In genomic region chr4:150087161-150087889, GRCm38 (mm10) we compare ENCODE assay signal across 8 mouse cellular contexts. TPM values are rescaled to one million over a fixed set of nuclear protein-coding genes. Genes with fewer than 3 reads are reported as not detected.
DNase-seq lines count a peak whose midpoint lies in the region; ATAC-seq and TF ChIP-seq lines count a peak whose summit lies in the region.

Gene Gpr157, plus strand, starts transcription at chr4:150087365.

- DNase-seq in WW6 (ENCODE audit: low read depth, low spot score) = peak; percentile 89
- peak; percentile 96 for DNase-seq in gastrocnemius, adult 2 months
- DNase-seq in hindbrain, postnatal 0 days (ENCODE audit: low spot score) = peak; percentile 92
- peak; percentile 80 to 87 for DNase-seq in left cerebral cortex, adult 2 months (ENCODE audit: extremely low spot score in 1 of 2, low spot score in 2 of 2)
- peak; percentile 85 to 86 for DNase-seq in right cerebral cortex, adult 2 months (ENCODE audit: low spot score in 2 of 2)
- peak; percentile 94 for DNase-seq in urinary bladder, postnatal 14 days (ENCODE audit: low spot score)

- H3K27me3 ChIP-seq in hindbrain, postnatal 0 days (ENCODE audit: insufficient read depth, low read length) = no peaks in the 10 kb centered on the region

- H3K4me1 ChIP-seq in hindbrain, postnatal 0 days (ENCODE audit: insufficient read depth, low read length) = peaks cover 6% of the 10 kb centered on the region; the same call in 1 of the 2 replicates

- ATAC-seq in common myeloid progenitor, adult 5-6 weeks (replicated peaks; ENCODE audit: low read depth, poor library complexity, severe bottlenecking) = peak; percentile 94
- peak; percentile 95 for ATAC-seq in hindbrain, postnatal 0 days
- ATAC-seq in megakaryocyte, adult 5-6 weeks (ENCODE audit: poor library complexity, severe bottlenecking) = peak; percentile 93

- peak; percentile 57 for TF ChIP-seq CTCF in gastrocnemius, adult 2 months (IDR thresholded peaks at IDR 0.05)
- no peak; the same call in 1 of the 2 replicates for TF ChIP-seq CTCF in hindbrain, postnatal 0 days (IDR thresholded peaks at IDR 0.05; ENCODE audit: low read depth)
- TF ChIP-seq CTCF in left cerebral cortex, adult 2 months (IDR thresholded peaks at IDR 0.05) = peak; percentile 28

- peak within 1 kb of the TSS; percentile 98 for H3K27ac ChIP-seq in gastrocnemius, adult 2 months
- H3K27ac ChIP-seq in hindbrain, postnatal 0 days = peak within 1 kb of the TSS; percentile 60; the same call in 1 of the 2 replicates
- H3K27ac ChIP-seq in left cerebral cortex, adult 2 months = peak within 1 kb of the TSS; percentile 41

- intact Hi-C loops in gastrocnemius, adult 2 months (cut with DNase I) = no loop called here
- intact Hi-C loops in left cerebral cortex, adult 2 months (cut with DNase I) = no loop called here

- WGBS in hindbrain, postnatal 0 days = under 1% methylated on average over 48 of the region's 56 CpGs

- no peaks in the 10 kb centered on the region for H3K9me3 ChIP-seq in hindbrain, postnatal 0 days (ENCODE audit: low read length)

- H3K4me2 ChIP-seq in hindbrain, postnatal 0 days (ENCODE audit: low read depth, low read length) = peak within 1 kb of the TSS; percentile 98

- peak within 1 kb of the TSS; percentile 52 for H3K9ac ChIP-seq in hindbrain, postnatal 0 days (replicated peaks; ENCODE audit: low read length)

- H3K36me3 ChIP-seq in hindbrain, postnatal 0 days (ENCODE audit: insufficient read depth, low read length) = no peaks in the 10 kb centered on the region

- H3K4me3 ChIP-seq in gastrocnemius, adult 2 months = peak within 1 kb of the TSS; percentile 76
- peak within 1 kb of the TSS; percentile 57 for H3K4me3 ChIP-seq in hindbrain, postnatal 0 days (ENCODE audit: low read length)
- peak within 1 kb of the TSS; percentile 76 for H3K4me3 ChIP-seq in left cerebral cortex, adult 2 months

RNA-seq across cellular contexts. Expression of gene Gpr157, which starts in this region (rescaled TPM):
- total RNA-seq in common myeloid progenitor, adult 5-6 weeks (2017) = 1.7 and 2.0 TPM in 2 replicates
- 10 to 100 TPM; 41.7 to 51.3 TPM for total RNA-seq in gastrocnemius, adult 2 months (2021)
- total RNA-seq in hindbrain, postnatal 0 days (2014; rRNA removed) = 4.9 and 5.4 TPM in 2 replicates
- 0.52 and 0.74 TPM in 2 replicates for polyA plus RNA-seq in hindbrain, postnatal 0 days (2015; fragmentation: Nextera tagmentation; extraction: Ambion mirVana)
- 1 to 10 TPM; 1.5 TPM for total RNA-seq in left cerebral cortex, adult 2 months (2021)
- 1.0 and 1.9 TPM in 2 replicates for total RNA-seq in megakaryocyte, adult 5-6 weeks (2015)
- total RNA-seq in megakaryocyte, adult 5-6 weeks (2017) = 1.6 and 2.6 TPM in 2 replicates

Comparison
In these comparisons a context has a peak if more than half of its experiments do, and no peak if none do; other contexts are left out.
1. Peak in every context shown above with its lines: DNase-seq, ATAC-seq, H3K4me3 ChIP-seq and H3K27ac ChIP-seq.
2. H3K27ac ChIP-seq: peak in every context shown above with its lines; median percentile 98 in gastrocnemius, adult 2 months; 60 in hindbrain, postnatal 0 days; 41 in left cerebral cortex, adult 2 months.